Mouse (Mus musculus): Measurements from ENCODE around the gene Als2.

Gene Als2

DNA sequence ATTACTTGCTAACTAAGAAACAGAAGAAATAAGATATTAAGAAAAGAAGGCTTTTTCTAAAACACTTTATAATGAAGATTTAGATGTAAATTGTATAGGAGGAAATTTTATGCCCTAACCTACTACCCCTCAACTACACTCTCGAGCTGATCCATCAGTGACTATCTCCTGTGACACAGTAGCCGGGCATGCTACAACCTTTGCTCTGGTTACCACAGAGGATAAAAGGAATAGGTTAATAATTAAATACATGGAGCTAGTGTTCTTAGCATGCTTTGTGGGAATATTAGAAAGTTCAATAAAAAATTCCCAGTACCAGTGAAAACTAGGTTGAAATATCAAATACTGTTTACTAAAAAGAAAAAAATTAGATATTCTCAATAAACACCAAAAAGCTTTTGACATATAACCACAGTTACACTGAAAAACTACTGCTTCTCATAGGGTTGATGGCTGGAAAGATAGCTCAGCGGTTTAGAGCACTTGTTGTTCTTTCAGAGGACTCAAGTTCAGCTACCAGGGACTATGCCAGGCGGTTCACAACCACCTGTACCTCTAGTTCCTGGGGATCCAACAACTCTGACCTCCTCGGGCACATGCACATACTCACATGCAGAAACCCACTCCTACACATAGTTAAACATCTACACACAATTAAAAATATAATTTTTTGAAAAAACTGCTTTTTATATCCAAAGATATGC is 24.8 kb downstream of the Als2 start:
- DNase-seq (ENCODE audit: low spot score) = no peak

DNA sequence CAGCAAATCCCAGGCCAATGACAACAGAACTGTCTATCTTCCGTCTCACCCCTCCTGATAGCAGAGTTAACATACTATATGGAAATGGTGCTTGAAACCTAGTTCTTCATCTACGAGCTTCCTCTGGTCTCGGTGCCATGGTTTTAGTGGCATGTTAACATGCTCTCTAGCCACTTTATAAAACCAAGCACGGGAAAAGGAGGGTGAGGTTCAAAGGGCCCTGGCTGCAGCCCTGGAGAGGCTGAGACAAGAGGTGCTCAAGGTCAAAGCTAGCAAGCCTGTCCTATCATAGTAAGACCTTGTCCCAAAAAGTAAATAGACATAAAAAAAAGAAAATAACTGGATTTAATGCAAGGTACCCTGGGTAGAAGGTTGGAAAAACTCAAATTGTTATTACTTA is 25.4 kb downstream of the Als2 start:
- no peak for DNase-seq (ENCODE audit: low spot score)

DNA sequence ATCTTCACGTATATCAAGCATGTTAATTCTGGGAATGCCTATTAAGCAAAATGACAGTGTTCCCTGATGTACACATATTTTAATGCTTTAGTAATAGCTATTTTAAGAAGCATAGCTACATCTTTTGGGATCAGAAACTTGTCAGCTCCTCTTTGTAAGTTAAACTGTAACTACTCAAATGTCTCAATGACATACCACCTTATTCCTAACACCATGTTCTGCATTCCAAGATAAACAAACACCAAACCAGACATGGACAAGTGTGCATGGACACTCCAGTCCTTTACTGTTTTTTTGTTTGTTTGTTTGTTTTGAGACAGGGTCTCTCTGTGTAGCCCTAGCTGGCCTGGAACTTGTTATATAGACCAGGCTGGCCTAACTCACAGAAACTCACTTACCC is 28.7 kb downstream of the Als2 start:
- no peak for DNase-seq (ENCODE audit: low spot score)

- DNase-seq (ENCODE audit: low spot score) = no peak
These were observed 32.5 kb downstream of the Als2 start for GRCm38 (mm10) chr1:59204489-59204888.

GRCm38 (mm10) chr1:59202367-59202766 is 34.7 kb downstream of the Als2 start:
- no peak for DNase-seq (ENCODE audit: low spot score)

DNA sequence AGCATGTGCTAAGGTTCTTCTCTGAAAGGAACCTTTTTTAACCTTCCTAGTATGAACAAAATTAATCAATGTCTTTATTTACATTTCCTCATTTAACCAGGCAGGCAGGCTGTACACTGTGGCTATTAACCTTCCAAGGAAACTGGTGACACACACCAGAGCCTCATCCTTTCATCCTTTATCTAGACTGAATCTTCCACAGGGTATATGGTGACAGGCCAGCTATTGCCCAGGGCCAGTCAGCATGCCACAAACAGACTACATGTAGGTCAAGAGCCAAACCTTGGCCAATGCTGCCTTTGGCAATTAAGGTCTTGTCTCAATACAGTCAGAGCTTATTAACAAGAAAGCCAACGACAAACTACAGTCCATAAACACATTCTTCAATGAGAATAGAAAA is 35.5 kb downstream of the Als2 start:
- no peak for DNase-seq (ENCODE audit: low spot score)

DNA sequence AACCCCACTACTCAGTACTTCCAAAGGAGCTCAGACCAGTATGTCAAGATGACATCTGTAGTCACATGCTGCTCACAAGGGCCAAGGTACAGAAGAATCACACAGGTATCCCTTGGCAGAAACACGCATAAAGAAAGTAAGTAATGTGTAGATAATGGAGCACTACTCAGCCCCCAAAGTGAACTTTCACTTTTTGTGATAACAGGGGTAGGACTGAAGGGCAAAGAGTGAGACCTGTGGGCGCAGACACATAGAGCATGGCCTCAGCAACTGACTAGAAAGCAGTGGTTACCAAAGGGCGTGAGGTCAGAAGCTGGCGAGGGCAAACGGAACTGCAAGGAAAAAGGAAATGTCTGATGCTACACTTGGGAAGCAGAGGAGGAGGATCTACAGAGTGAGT is 36.1 kb downstream of the Als2 start:
- no peak for DNase-seq (ENCODE audit: low spot score)

DNA sequence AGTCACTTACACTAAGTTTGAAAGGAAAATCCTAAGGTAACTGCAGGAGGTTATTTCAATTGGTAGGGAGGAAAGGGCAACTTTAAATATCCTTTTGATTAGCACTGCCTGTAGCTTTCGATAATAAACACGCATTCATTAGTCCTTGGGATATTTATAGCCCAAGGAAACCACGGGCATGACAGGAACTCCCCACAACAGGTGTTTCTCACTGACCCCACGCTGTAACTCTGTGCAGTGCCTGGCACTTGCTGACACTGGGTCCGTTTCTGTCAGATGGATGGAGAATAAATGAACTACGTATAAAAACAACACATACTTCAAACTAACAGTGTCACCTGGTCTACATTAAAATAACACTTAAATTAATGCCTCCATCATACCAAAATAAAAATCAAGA is 42.1 kb downstream of the Als2 start:
- DNase-seq (ENCODE audit: low spot score) = no peak

GRCm38 (mm10) chr1:59187786-59188185 is 49.2 kb downstream of the Als2 start:
- DNase-seq (ENCODE audit: low spot score) = no peak

DNA sequence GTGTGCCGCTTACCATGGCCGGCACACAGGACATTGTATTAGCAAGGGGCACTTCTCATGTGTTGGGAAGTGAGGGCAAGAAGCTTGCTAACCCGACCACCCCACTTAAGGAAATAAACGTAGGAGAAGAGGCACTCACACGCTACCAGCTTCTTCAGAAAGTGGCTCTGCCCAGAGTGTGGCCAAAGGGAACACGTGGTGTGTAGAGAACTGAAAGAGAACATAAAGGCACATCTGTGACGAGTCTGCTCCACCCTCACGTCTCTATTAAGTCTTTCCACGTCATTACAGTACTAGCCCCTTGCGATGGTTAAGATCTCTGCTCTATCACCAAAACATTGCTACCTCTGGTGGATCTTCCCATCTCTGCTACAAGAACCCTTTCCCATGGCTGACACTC is 50.7 kb downstream of the Als2 start:
- no peak for DNase-seq (ENCODE audit: low spot score)

DNA sequence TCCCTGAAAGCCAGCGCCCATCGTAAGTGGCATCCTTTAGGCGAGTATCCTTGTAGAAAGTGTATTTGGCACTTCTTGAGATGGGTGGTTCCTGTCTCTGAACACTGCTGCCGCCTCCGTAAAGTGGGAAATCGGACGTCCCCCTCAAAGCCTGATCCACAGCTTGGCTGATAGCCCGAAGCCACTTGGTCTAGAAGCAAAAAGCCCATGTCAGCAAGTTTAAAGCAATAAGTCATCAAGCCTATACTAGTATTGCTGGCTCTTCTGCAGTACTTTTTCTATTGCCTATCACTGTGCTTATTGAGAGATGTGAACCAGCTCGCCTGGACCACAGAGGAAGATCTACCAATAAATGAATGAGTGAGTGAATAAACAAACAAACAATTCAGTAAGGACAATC is 51.6 kb downstream of the Als2 start:
- no peak for DNase-seq (ENCODE audit: low spot score)

GRCm38 (mm10) chr1:59183045-59183444 is 54.0 kb downstream of the Als2 start:
- no peak for DNase-seq (ENCODE audit: low spot score)

DNA sequence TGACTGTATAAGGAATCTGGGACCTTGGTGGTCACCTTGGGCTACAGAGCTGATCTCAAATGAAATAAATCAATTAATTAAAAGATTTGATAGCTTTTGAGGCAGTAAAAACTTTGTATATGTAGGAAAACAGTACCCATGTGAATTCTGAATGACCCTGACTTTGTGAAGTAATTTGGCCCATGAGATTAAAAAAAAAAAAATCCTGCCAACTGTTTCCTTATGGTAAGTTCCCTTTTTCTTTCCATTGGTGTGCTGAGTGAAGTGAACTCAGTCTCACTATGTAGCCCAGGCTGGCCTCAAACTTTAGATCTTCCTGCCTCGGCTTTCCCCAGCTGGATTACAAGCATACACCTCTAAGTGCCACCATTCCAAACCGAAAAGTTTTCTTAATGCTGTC is 54.7 kb downstream of the Als2 start:
- DNase-seq (ENCODE audit: low spot score) = no peak

DNA sequence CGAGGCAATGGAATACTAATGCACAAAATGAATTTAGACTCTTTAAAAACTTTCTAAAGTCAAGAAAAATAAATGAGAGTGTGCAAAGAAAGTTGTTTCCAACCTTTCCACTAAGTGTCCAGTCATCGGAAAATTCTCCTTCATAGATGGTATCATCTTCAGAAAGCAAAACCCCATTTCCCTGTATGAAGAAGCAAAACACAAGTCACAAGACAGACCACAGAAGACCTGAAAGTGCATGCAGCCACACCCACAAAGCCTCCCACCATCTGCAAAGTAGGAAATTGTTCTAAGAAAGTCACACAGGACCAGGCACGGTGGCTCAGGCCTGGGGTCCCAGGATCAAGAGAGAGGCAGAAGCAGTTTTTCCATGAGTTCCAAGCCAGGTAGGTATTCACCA is 57.0 kb downstream of the Als2 start:
- DNase-seq (ENCODE audit: low spot score) = no peak

GRCm38 (mm10) chr1:59178401-59178800 is 58.6 kb downstream of the Als2 start:
- DNase-seq (ENCODE audit: low spot score) = no peak

DNA sequence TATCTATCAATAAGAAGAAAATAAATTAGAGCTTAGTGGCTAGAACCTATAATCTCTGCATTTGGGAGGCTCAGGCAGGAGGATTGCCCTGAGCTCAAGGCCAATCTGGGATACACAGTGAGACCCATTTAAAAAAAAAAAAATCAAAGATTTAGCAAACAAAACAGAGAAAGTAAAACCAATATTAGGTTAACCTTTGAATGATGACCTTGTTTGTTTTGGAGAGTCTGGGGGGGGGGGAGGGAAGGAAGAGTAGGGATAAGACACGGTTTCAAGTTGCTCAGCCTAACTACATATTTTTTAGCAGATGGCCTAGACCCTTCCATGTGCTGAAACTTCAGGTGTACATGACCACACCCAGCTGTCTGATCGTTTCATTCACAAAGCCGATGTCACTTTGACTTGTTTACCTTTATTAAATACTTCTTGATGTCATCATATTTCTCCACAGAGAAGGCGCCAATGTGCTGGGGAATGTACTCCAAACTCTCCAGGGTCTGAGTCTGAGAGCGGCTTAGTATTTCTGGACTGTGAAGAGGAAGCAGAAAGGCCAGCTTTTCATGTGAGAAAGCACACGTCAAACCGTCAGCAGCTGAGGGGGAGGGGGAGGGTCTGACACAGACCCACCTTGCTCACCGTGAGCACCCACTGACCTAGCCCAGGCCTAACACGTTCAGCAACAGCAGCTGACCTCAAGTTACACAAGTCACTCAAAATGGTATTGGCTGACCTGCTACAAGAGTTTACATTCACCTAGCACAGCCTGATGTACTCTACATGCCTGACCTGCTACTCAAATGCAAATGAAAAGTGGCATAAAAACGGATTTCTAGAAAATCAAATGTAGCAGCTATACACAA is 62.3 kb downstream of the Als2 start:
- no peak for DNase-seq (ENCODE audit: low spot score)

DNA sequence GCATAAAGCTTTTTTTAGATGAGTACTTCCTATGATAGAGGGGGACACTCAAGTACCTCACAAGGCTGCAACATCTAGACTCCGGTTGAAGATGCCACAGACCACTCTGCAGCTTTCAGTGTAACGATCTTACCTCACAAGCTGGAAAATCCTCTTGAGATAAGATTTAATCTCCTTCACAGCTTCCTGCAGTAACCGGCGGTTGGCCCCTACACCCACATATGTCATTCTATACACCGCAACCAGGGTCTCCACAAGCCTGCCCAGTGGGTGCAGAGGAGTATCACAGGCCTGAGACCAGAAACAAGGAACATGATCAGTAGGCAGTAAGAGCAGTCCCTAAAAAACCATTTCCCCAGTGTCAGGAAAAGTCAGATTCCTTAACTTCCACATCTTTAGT is 64.0 kb downstream of the Als2 start:
- no peak for DNase-seq (ENCODE audit: low spot score)

GRCm38 (mm10) chr1:59171875-59172274 is 65.2 kb downstream of the Als2 start:
- no peak for DNase-seq (ENCODE audit: low spot score)

DNA sequence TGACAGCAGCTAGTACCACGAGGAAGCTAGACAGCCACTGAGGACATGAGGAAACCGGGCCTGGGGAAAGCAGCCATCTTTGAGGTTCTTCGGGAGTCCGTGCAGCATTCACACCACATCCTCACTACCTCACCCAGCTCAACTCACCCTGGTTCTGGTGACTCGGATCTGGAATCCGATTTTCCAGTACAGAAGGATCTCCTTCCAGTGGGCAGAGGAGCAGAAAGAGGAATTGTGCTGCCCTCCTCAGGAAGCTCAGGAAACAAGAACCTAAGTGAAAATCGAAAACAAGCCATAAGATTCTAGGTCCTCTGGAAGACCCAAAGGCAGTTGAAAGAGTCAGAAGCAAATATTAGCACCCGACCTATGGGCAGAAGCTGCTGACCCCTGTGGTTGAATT is 66.7 kb downstream of the Als2 start:
- DNase-seq (ENCODE audit: low spot score) = no peak

- DNase-seq (ENCODE audit: low spot score) = no peak
These were observed 67.4 kb downstream of the Als2 start for GRCm38 (mm10) chr1:59169586-59169985.

DNA sequence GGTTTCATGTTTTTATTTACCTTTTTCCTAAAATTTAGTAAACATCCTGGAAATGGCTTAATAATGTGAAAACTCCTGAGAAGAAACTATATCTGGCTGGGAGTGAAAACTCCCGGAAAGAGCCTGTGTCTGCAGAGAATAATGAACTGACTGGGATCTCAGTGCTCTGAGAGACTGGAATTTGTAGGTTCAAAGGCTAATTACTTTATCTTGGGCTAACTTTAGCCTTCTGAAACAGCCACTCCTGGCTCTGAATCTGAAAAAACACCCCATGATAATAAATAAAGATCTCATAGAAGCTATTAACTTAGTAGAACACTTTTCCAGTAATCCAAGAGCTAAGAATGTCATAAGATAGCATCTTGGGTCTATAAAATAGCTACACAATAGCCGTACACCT is 68.5 kb downstream of the Als2 start:
- DNase-seq (ENCODE audit: low spot score) = no peak

DNA sequence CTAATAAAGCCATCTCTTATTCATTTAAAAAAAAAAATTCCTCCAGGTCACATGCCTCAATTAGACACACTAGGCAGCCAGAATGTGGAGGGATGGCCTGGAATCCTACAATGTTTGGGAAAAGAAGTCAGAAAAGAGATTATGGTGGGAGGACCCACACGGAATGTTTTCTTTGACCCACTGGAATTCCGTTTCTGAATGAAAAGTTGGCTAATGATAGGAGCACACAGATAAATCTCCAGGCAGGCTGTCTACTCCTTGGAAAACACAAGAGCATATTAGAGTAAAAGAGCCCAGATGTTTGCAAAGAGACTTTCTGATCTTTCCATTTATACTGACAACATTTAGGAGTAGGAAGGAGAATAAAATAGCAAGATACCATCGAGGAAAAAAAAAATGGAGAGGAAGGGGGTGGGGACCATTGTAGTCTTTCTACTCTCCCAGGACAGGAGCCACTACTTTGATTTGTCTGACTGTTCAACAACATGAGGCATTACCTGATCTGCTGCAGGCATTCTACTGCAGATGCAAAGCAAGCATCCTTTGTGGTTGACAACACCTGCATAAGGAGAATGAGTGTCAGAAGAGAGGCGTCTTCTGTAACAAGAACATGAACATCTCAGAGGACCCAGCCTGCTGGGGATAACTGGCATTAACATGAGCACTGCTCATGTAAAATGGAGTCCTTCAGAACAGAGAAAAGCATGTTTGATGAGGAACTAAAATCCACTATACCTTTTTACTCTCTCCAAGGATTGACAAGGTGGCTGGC is 69.2 kb downstream of the Als2 start:
- peak; percentile 3 for DNase-seq (ENCODE audit: low spot score)

Measured in lung, postnatal 25 days (tissue).